Mouse (Mus musculus) CH12.LX (cell line): Measurements from ENCODE around the gene Fibp. TPM values are rescaled to one million over a fixed set of nuclear protein-coding genes. Genes with fewer than 3 reads are reported as not detected.

ENCODE experiments used
- DNase-seq: peaks from one replicate; pipeline ENCODE4 v3.0.0-alpha.2; 2013; ENCODE audit errors: extremely low read depth
- H3K27ac ChIP-seq: 2 replicates; pipeline ENCODE4 v1.5.1; 2012; ENCODE audit warnings: low read depth, mild to moderate bottlenecking, control low read depth, moderate library complexity; ENCODE audit not compliant: insufficient read depth
- H3K27me3 ChIP-seq: replicated peaks from 2 replicates; pipeline ENCODE3; 2012; ENCODE audit warnings: inconsistent platforms
- H3K36me3 ChIP-seq, 2 experiments: replicated peaks in 1 of 2; 2 replicates each; pipeline versions ENCODE3 to v1.6.1; 2012; ENCODE audit warnings: inconsistent platforms in 1 of 2, low read length in 1 of 2, mild to moderate bottlenecking in 1 of 2, mixed read lengths in 1 of 2, moderate library complexity in 1 of 2; ENCODE audit not compliant: control insufficient read depth in 1 of 2, insufficient read depth in 1 of 2
- H3K4me1 ChIP-seq, 2 experiments: 2 replicates each; pipeline ENCODE4 v1.6.1; 2012; ENCODE audit warnings: inconsistent platforms in 1 of 2, moderate library complexity in 1 of 2; ENCODE audit not compliant: insufficient read depth in 2 of 2, control insufficient read depth in 1 of 2
- H3K4me2 ChIP-seq: 2 replicates; pipeline ENCODE4 v1.6.1; 2012; ENCODE audit warnings: low read depth, mild to moderate bottlenecking, control low read depth; ENCODE audit not compliant: poor library complexity, insufficient read depth, severe bottlenecking
- H3K4me3 ChIP-seq, 3 experiments: fragments of 150-350 bp in 1 of 3; sonication (generic) in 1 of 3; replicated peaks in 1 of 3; 2 replicates each; pipeline versions ENCODE3 to v1.5.1; 2011 to 2012; ENCODE audit warnings: low read depth in 2 of 3, low read length in 2 of 3, mild to moderate bottlenecking in 2 of 3, moderate library complexity in 2 of 3, control low read depth in 1 of 3, improper control_type of control experiment in 1 of 3, inconsistent platforms in 1 of 3, mixed read lengths in 1 of 3; ENCODE audit not compliant: poor library complexity in 1 of 3
- H3K79me2 ChIP-seq: replicated peaks from 2 replicates; pipeline ENCODE4 v1.6.1; 2012; ENCODE audit warnings: mild to moderate bottlenecking, moderate library complexity; ENCODE audit not compliant: control insufficient read depth, poor library complexity, insufficient read depth, severe bottlenecking; ENCODE audit errors: extremely low read depth
- H3K9ac ChIP-seq: 2 replicates; pipeline ENCODE4 v1.6.1; 2012; ENCODE audit warnings: low read depth, mild to moderate bottlenecking, control low read depth, moderate library complexity; ENCODE audit not compliant: insufficient read depth
- H3K9me3 ChIP-seq: replicated peaks from 2 replicates; pipeline ENCODE3; 2012; ENCODE audit warnings: low read length, inconsistent platforms, mixed read lengths
- CHD1 ChIP-seq: IDR thresholded peaks from 2 replicates; pipeline ENCODE4 v1.6.1; 2012; ENCODE audit warnings: low read depth, low read length, improper control_type of control experiment, inconsistent platforms
- CHD2 ChIP-seq: IDR thresholded peaks from 2 replicates; pipeline ENCODE4 v1.6.1; 2011; ENCODE audit warnings: low read length, improper control_type of control experiment
- CTCF ChIP-seq, 2 experiments: IDR thresholded peaks in 1 of 2; conservative IDR thresholded peaks in 1 of 2; 2 replicates each; pipeline ENCODE4 v1.5.1; 2011 to 2012; ENCODE audit warnings: low read depth in 2 of 2, low read length in 2 of 2, improper control_type of control experiment in 1 of 2, inconsistent platforms in 1 of 2, mild to moderate bottlenecking in 1 of 2, moderate library complexity in 1 of 2
- ELF1 ChIP-seq: IDR thresholded peaks from 2 replicates; pipeline ENCODE4 v1.6.1; 2014; ENCODE audit warnings: low read depth, mild to moderate bottlenecking, inconsistent platforms, low read length, improper control_type of control experiment
- EP300 ChIP-seq: IDR thresholded peaks from 2 replicates; pipeline ENCODE4 v1.6.1; 2011; ENCODE audit warnings: low read length, improper control_type of control experiment
- ETS1 ChIP-seq: conservative IDR thresholded peaks from 2 replicates; pipeline ENCODE4 v1.6.1; 2012; ENCODE audit warnings: low read depth, mild to moderate bottlenecking, inconsistent platforms, low read length, improper control_type of control experiment, moderate library complexity
- GABPA ChIP-seq: IDR thresholded peaks from 2 replicates; pipeline ENCODE4 v1.6.1; 2012; ENCODE audit warnings: low read depth, low read length, improper control_type of control experiment, inconsistent platforms; ENCODE audit not compliant: insufficient replicate concordance
- HCFC1 ChIP-seq: IDR thresholded peaks from 2 replicates; pipeline ENCODE4 v1.6.1; 2012; ENCODE audit warnings: low read depth, mild to moderate bottlenecking, inconsistent platforms, low read length, improper control_type of control experiment
- JUND ChIP-seq: conservative IDR thresholded peaks from 2 replicates; pipeline ENCODE4 v1.6.1; 2011; ENCODE audit warnings: low read depth, low read length, improper control_type of control experiment
- MAZ ChIP-seq: IDR thresholded peaks from 2 replicates; pipeline ENCODE4 v1.6.1; 2012; ENCODE audit warnings: low read depth, mild to moderate bottlenecking, inconsistent platforms, low read length, improper control_type of control experiment, moderate library complexity
- MXI1 ChIP-seq: IDR thresholded peaks from 2 replicates; pipeline ENCODE4 v1.6.1; 2011; ENCODE audit warnings: mild to moderate bottlenecking, low read depth, low read length, improper control_type of control experiment
- MYC ChIP-seq: IDR thresholded peaks from 2 replicates; pipeline ENCODE4 v1.6.1; 2011; ENCODE audit warnings: low read depth, mild to moderate bottlenecking, improper control_type of control experiment, low read length
- NELFE ChIP-seq: IDR thresholded peaks from 2 replicates; pipeline ENCODE4 v1.6.1; 2011; ENCODE audit warnings: low read depth, low read length, improper control_type of control experiment
- NRF1 ChIP-seq: IDR thresholded peaks from 2 replicates; pipeline ENCODE4 v1.6.1; 2014; ENCODE audit warnings: low read depth, mild to moderate bottlenecking, inconsistent platforms, low read length, improper control_type of control experiment, moderate library complexity
- PAX5 ChIP-seq: IDR thresholded peaks from 2 replicates; pipeline ENCODE4 v1.6.1; 2012; ENCODE audit warnings: low read length, inconsistent platforms, mixed read lengths
- POLR2A ChIP-seq: IDR thresholded peaks from 2 replicates; pipeline ENCODE4 v1.6.1; 2011; ENCODE audit warnings: low read depth, mild to moderate bottlenecking, improper control_type of control experiment, low read length
- SMC3 ChIP-seq: IDR thresholded peaks from 2 replicates; pipeline ENCODE4 v1.6.1; 2011; ENCODE audit warnings: low read depth, low read length, improper control_type of control experiment
- TCF12 ChIP-seq: IDR thresholded peaks from 2 replicates; pipeline ENCODE4 v1.6.1; 2014; ENCODE audit warnings: low read depth, mild to moderate bottlenecking, inconsistent platforms, low read length, improper control_type of control experiment
- UBTF ChIP-seq: IDR thresholded peaks from 2 replicates; pipeline ENCODE4 v1.6.1; 2012; ENCODE audit warnings: low read depth, mild to moderate bottlenecking, inconsistent platforms, low read length, improper control_type of control experiment, moderate library complexity
- USF1 ChIP-seq: IDR thresholded peaks from 2 replicates; pipeline ENCODE4 v1.6.1; 2014; ENCODE audit warnings: low read depth, mild to moderate bottlenecking, inconsistent platforms, low read length, improper control_type of control experiment
- ZC3H11A ChIP-seq: IDR thresholded peaks from 2 replicates; pipeline ENCODE4 v1.6.1; 2012; ENCODE audit warnings: low read depth, mild to moderate bottlenecking, inconsistent platforms, low read length, improper control_type of control experiment
- ZMIZ1 ChIP-seq: IDR thresholded peaks from 2 replicates; pipeline ENCODE4 v1.6.1; 2012; ENCODE audit warnings: low read depth, mild to moderate bottlenecking, inconsistent platforms, low read length, improper control_type of control experiment
- ZNF384 ChIP-seq: IDR thresholded peaks from 2 replicates; pipeline ENCODE4 v1.6.1; 2012; ENCODE audit warnings: low read depth, low read length, improper control_type of control experiment, inconsistent platforms
- dilution Hi-C: fragments of 300-500 bp; cut with MboI; formaldehyde crosslinking; loops from 2 replicates; pipeline ENCODE4 v1.14.3; 2020; ENCODE audit warnings: low sequenced_read_pairs; ENCODE audit not compliant: extremely low pct_unique_long_range_greater_than_20kb, extremely low pct_ligation_motif_present
- in situ Hi-C: fragments of 300-500 bp; cut with MboI; formaldehyde crosslinking; loops from 3 replicates; pipeline ENCODE4 v1.14.3; 2019; ENCODE audit warnings: low sequenced_read_pairs, low pct_ligation_motif_present, low pct_unique_long_range_greater_than_20kb, mixed read lengths
- polyA plus RNA-seq: library from polyadenylated mRNA; unstranded; fragments of >175 nt; gene quantifications from 2 replicates; pipeline ENCODE4 v1.2.1, GENCODE M21; 2012; ENCODE audit warnings: low read depth; ENCODE audit not compliant: insufficient read length
- total RNA-seq, 2 experiments: library from RNA; depleted of rRNA; stranded (reverse); fragments of 300-350 nt in 1 of 2; fragments of >200 nt in 1 of 2; gene quantifications; 2 replicates each; pipeline ENCODE4 v1.2.3; 2012 to 2014

Fibp gene
- total and polyA plus RNA-seq, 3 experiments = 29.1 to 74.9 (median 37.5) TPM

GRCm38 (mm10) chr19:5481398-5481797, 21.0 kb downstream of the Fibp start:
- no peak for DNase-seq
- no peaks in the 10 kb centered on the region for H3K79me2 ChIP-seq
- TF ChIP-seq GABPA (no peak), POLR2A (no peak), NRF1 (no peak), CHD2 (no peak), JUND (no peak), UBTF (no peak), MAZ (no peak), NELFE (no peak), EP300 (no peak), CHD1 (no peak), HCFC1 (no peak), ETS1 (no peak), ZNF384 (no peak), ZMIZ1 (no peak), MXI1 (no peak)
- no peaks in the 10 kb centered on the region for H3K9me3 ChIP-seq
- H3K27me3 ChIP-seq = no peaks in the 10 kb centered on the region
- H3K36me3 ChIP-seq = peaks cover 29 to 53% of the 10 kb centered on the region in 2 experiments
- no peak overlapping the region for H3K9ac ChIP-seq
- dilution Hi-C loops = no loop called here
- H3K27ac ChIP-seq = no peak overlapping the region
- no peak overlapping the region for H3K4me3 ChIP-seq
- H3K4me1 ChIP-seq = peaks cover 0 to 5% of the 10 kb centered on the region in 2 experiments; a peak in 2 of 4 replicates
- in situ Hi-C loops = no loop called here
- no peak overlapping the region for H3K4me2 ChIP-seq

GRCm38 (mm10) chr19:5483386-5484359, 23.3 kb downstream of the Fibp start:
- H3K27me3 ChIP-seq = no peaks in the 10 kb centered on the region
- H3K4me3 ChIP-seq = no peak overlapping the region
- TF ChIP-seq PAX5 (no peak), ETS1 (no peak), ZC3H11A (no peak), CHD1 (no peak), ELF1 (no peak), HCFC1 (no peak), MYC (no peak), USF1 (no peak), CTCF (conservative IDR thresholded peaks at IDR 0.05 in 1 of 2, IDR thresholded peaks at IDR 0.05 in 1 of 2; ENCODE audit: low read depth in 2 of 2, low read length in 2 of 2) (no peak), SMC3 (no peak), JUND (no peak), TCF12 (no peak)
- TF ChIP-seq, all 38 proteins: peak for 0
- H3K4me1 ChIP-seq = peaks cover 2 to 20% of the 10 kb centered on the region in 2 experiments; a peak in 2 of 4 replicates
- peaks cover 29 to 55% of the 10 kb centered on the region in 2 experiments for H3K36me3 ChIP-seq
- no peak overlapping the region for H3K27ac ChIP-seq
- H3K9ac ChIP-seq = no peak overlapping the region
- H3K79me2 ChIP-seq = no peaks in the 10 kb centered on the region
- dilution Hi-C loops = no loop called here
- no peak for DNase-seq
- H3K9me3 ChIP-seq = no peaks in the 10 kb centered on the region
- no peak overlapping the region for H3K4me2 ChIP-seq
- in situ Hi-C loops = no loop called here
